Mouse (Mus musculus): ENCODE measurements around the gene Cfap221. TPM values are rescaled to one million over a fixed set of nuclear protein-coding genes. Genes with fewer than 3 reads are reported as not detected.

Gene Cfap221
- polyA plus RNA-seq, 1 experiment from 2014 or later, result 0.40 TPM

GRCm38 (mm10) chr1:119986555-119986954 lies 10.5 kb downstream of the Cfap221 start:
- Histone ChIP-seq H3K4me1 (replicated peaks) (no peaks in the 10 kb centered on the region), H3K27ac (replicated peaks) (no peak overlapping the region), H3K36me3 (no peaks in the 10 kb centered on the region), H3K4me2 (no peak overlapping the region), H3K4me3 (no peak overlapping the region), H3K27me3 (no peaks in the 10 kb centered on the region), H3K9ac (no peak overlapping the region), H3K9me3 (no peaks in the 10 kb centered on the region)
- 82% methylated on average over 5 of the region's 5 CpGs for WGBS
- ATAC-seq (ENCODE audit: low FRiP score, low read depth), result no peak

DNA sequence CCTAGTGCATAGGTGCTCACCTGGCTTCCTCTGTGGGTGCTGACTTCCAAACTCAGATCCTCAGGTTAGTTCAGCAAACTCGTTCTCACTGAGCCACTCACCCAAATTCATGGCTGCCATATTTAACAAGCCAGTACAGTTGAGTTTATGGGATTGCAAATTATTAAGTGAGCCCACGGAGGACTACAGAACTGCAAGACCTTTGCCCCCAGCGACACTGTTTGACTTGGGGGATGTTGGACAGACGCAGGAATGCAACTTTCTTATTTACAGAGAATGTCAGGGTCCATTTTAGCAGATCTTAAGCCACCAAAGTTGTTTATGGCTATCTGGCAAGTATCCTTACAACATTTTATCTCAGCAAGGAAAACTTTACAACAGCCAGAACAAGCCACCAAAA lies 21.9 kb downstream of the Cfap221 start:
- no peak overlapping the region for H3K4me3 ChIP-seq
- H3K4me2 ChIP-seq, result no peak overlapping the region
- H3K27ac ChIP-seq (replicated peaks), result no peak overlapping the region
- H3K27me3 ChIP-seq, result no peaks in the 10 kb centered on the region
- 89% methylated on average over 4 of the region's 4 CpGs for WGBS
- no peaks in the 10 kb centered on the region for H3K36me3 ChIP-seq
- H3K9me3 ChIP-seq, result no peaks in the 10 kb centered on the region
- no peaks in the 10 kb centered on the region for H3K4me1 ChIP-seq (replicated peaks)
- ATAC-seq (ENCODE audit: low FRiP score, low read depth), result no peak
- H3K9ac ChIP-seq, result no peak overlapping the region

GRCm38 (mm10) chr1:119973117-119973516 lies 23.9 kb downstream of the Cfap221 start:
- no peak overlapping the region for H3K27ac ChIP-seq (replicated peaks)
- ATAC-seq (ENCODE audit: low FRiP score, low read depth), result no peak
- WGBS, result 49% methylated on average over 4 of the region's 4 CpGs
- H3K27me3 ChIP-seq, result no peaks in the 10 kb centered on the region
- no peak overlapping the region for H3K9ac ChIP-seq
- no peak overlapping the region for H3K4me2 ChIP-seq
- no peak overlapping the region for H3K4me3 ChIP-seq
- H3K9me3 ChIP-seq, result no peaks in the 10 kb centered on the region
- H3K36me3 ChIP-seq, result no peaks in the 10 kb centered on the region
- no peaks in the 10 kb centered on the region for H3K4me1 ChIP-seq (replicated peaks)

GRCm38 (mm10) chr1:119965804-119966514 lies 31.1 kb downstream of the Cfap221 start:
- no peak overlapping the region for H3K4me2 ChIP-seq
- H3K9ac ChIP-seq, result no peak overlapping the region
- no peaks in the 10 kb centered on the region for H3K9me3 ChIP-seq
- H3K27me3 ChIP-seq, result no peaks in the 10 kb centered on the region
- 63% methylated on average over 12 of the region's 12 CpGs for WGBS
- ATAC-seq (ENCODE audit: low FRiP score, low read depth), result no peak
- H3K27ac ChIP-seq (replicated peaks), result no peak overlapping the region
- no peaks in the 10 kb centered on the region for H3K36me3 ChIP-seq
- H3K4me3 ChIP-seq, result no peak overlapping the region
- H3K4me1 ChIP-seq (replicated peaks), result no peaks in the 10 kb centered on the region

DNA sequence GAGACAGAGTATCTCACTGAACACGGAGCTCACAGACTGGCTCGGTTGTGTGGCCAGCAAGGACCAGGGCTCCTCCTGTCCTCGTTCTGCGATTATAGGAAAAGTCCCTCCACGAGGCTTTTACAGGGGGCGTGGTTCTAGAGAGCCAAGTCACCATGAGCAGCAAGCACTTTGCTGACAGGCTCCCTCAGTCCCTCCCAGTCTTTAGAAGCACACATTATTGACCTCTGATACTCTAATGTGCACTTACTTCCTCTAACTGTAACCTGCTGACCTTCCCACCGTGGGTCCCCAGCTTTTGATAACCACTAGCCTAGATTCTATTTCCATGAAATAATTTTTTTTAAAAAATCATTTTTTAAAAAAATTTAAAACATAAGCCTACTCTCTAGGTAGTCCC lies 37.1 kb downstream of the Cfap221 start:
- no peaks in the 10 kb centered on the region for H3K27me3 ChIP-seq
- no peak overlapping the region for H3K9ac ChIP-seq
- H3K4me1 ChIP-seq (replicated peaks), result no peaks in the 10 kb centered on the region
- H3K4me3 ChIP-seq, result no peak overlapping the region
- no peak for ATAC-seq (ENCODE audit: low FRiP score, low read depth)
- H3K9me3 ChIP-seq, result no peaks in the 10 kb centered on the region
- H3K27ac ChIP-seq (replicated peaks), result no peak overlapping the region
- 76% methylated on average over 7 of the region's 7 CpGs for WGBS
- no peaks in the 10 kb centered on the region for H3K36me3 ChIP-seq
- no peak overlapping the region for H3K4me2 ChIP-seq

- Histone ChIP-seq H3K27ac (replicated peaks) (no peak overlapping the region), H3K4me3 (no peak overlapping the region), H3K4me1 (replicated peaks) (no peaks in the 10 kb centered on the region), H3K9me3 (no peaks in the 10 kb centered on the region), H3K4me2 (no peak overlapping the region), H3K36me3 (no peaks in the 10 kb centered on the region), H3K9ac (no peak overlapping the region), H3K27me3 (no peaks in the 10 kb centered on the region)
- no peak for ATAC-seq (ENCODE audit: low FRiP score, low read depth)
- 98% methylated on average over 4 of the region's 4 CpGs for WGBS
These were observed 37.6 kb downstream of the Cfap221 start for GRCm38 (mm10) chr1:119959464-119959863.

DNA sequence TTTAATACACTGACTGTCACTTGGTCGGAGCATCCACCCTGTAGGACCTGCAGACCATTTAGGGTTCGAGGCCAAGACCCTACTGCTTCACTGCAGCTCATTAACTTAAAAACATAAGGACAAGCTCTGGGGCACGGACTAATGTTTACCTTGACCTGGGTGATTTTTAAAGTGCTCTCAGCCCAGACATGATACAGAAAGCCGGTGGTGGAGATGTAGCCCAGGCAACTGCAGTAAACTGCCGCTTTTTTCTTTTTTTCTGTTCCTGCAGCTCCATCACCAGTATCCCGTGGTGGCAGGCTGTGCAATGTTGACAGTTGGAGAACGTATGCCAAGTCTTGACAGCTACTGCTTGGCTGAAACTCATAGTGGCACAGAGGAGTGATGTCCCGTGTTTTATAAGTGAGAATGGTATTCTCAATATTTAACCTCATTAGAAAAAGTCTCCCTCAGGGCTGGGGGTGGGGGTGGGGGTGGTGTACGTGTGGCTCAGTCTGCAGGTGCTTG lies 39.3 kb downstream of the Cfap221 start:
- no peak overlapping the region for H3K4me2 ChIP-seq
- H3K9ac ChIP-seq, result no peak overlapping the region
- H3K4me3 ChIP-seq, result no peak overlapping the region
- H3K4me1 ChIP-seq (replicated peaks), result no peaks in the 10 kb centered on the region
- H3K27ac ChIP-seq (replicated peaks), result no peak overlapping the region
- no peaks in the 10 kb centered on the region for H3K9me3 ChIP-seq
- H3K36me3 ChIP-seq, result no peaks in the 10 kb centered on the region
- ATAC-seq (ENCODE audit: low FRiP score, low read depth), result peak; percentile 77
- no peaks in the 10 kb centered on the region for H3K27me3 ChIP-seq
- WGBS, result 51% methylated on average over 9 of the region's 9 CpGs

DNA sequence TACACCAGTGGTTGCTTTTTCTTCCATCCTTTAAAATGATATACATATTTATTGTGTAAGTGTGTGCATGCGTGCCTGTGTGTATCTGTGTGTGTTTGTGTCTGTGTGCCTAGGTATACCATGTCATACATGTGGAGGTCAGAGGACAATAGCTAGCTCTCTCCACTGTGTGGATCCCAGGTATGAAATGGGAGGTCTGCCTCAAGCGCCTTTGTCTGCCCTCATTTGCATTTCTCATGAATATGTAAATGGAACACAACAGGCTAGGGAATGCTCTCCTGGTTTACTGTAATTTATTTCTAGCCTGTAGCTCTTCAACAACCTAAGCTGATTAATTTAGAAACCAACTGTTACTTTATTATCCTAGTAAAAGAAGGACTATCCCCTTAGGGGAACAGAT lies 42.4 kb downstream of the Cfap221 start:
- no peaks in the 10 kb centered on the region for H3K27me3 ChIP-seq
- no peaks in the 10 kb centered on the region for H3K9me3 ChIP-seq
- no peaks in the 10 kb centered on the region for H3K36me3 ChIP-seq
- no peak overlapping the region for H3K4me2 ChIP-seq
- no peaks in the 10 kb centered on the region for H3K4me1 ChIP-seq (replicated peaks)
- H3K9ac ChIP-seq, result no peak overlapping the region
- H3K27ac ChIP-seq (replicated peaks), result no peak overlapping the region
- 0 out of 2 replicates have a peak, but pooled peaks have one; percentile 52 for ATAC-seq (ENCODE audit: low FRiP score, low read depth)
- H3K4me3 ChIP-seq, result no peak overlapping the region
- WGBS, result 64% methylated on average over 2 of the region's 2 CpGs

DNA sequence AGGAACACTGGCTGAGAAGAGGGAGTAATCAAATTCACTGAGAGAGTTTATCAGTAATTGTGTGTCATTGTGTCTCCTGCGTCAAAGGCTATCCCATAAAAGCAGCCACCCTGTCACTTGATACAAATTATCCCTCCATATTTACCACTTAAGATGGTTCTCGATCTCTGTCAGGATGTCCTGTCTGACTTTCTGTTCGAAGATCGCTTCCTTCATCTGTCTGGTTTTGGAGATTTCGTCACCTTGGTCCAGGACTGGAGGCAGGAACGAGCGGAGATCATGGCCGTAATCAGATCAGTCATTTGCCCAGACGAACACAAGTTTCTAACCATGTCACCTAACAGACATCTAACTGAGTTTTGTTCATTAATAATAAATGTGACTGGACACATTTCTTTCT lies 43.6 kb downstream of the Cfap221 start:
- WGBS, result 82% methylated on average over 9 of the region's 9 CpGs
- H3K9ac ChIP-seq, result no peak overlapping the region
- ATAC-seq (ENCODE audit: low FRiP score, low read depth), result no peak

DNA sequence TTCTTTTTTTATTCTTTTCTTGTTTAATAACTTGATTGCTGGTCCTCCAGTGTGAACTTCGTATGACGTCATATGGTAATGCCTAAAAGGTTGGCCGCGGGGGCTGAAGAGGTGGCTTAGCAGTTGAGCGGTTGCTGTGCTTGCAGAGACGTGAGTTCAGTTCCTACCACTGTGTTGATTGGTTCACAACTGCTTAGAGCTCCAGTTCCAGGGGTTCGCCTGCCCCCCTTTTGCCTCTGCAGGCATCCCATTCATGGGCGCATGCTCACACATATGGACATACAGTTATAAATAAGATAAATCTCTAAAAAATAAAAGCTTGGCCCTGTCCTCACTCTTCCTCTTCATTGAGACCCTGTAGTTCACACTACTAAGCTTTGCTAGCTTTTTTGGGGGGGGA lies 46.9 kb downstream of the Cfap221 start:
- H3K4me1 ChIP-seq (replicated peaks), result no peaks in the 10 kb centered on the region
- H3K9ac ChIP-seq, result no peak overlapping the region
- no peaks in the 10 kb centered on the region for H3K36me3 ChIP-seq
- no peak overlapping the region for H3K4me3 ChIP-seq
- no peaks in the 10 kb centered on the region for H3K27me3 ChIP-seq
- ATAC-seq (ENCODE audit: low FRiP score, low read depth), result no peak
- H3K9me3 ChIP-seq, result no peaks in the 10 kb centered on the region
- WGBS, result 95% methylated on average over 8 of the region's 8 CpGs
- no peak overlapping the region for H3K27ac ChIP-seq (replicated peaks)
- H3K4me2 ChIP-seq, result no peak overlapping the region

More for the DNA sequence above, 43.6 kb downstream of the Cfap221 start:
- Histone ChIP-seq H3K9me3 (no peaks in the 10 kb centered on the region), H3K27me3 (no peaks in the 10 kb centered on the region), H3K36me3 (no peaks in the 10 kb centered on the region), H3K4me3 (no peak overlapping the region), H3K4me1 (replicated peaks) (no peaks in the 10 kb centered on the region), H3K27ac (replicated peaks) (no peak overlapping the region), H3K4me2 (no peak overlapping the region)

GRCm38 (mm10) chr1:119936861-119937260 lies 60.2 kb downstream of the Cfap221 start:
- ATAC-seq (ENCODE audit: low FRiP score, low read depth), result no peak
- Histone ChIP-seq H3K27ac (replicated peaks) (no peak overlapping the region), H3K4me2 (no peak overlapping the region), H3K9me3 (no peaks in the 10 kb centered on the region), H3K9ac (no peak overlapping the region), H3K4me1 (replicated peaks) (no peaks in the 10 kb centered on the region), H3K27me3 (no peaks in the 10 kb centered on the region), H3K36me3 (no peaks in the 10 kb centered on the region), H3K4me3 (no peak overlapping the region)
- WGBS, result 40% methylated on average over 7 of the region's 7 CpGs

DNA sequence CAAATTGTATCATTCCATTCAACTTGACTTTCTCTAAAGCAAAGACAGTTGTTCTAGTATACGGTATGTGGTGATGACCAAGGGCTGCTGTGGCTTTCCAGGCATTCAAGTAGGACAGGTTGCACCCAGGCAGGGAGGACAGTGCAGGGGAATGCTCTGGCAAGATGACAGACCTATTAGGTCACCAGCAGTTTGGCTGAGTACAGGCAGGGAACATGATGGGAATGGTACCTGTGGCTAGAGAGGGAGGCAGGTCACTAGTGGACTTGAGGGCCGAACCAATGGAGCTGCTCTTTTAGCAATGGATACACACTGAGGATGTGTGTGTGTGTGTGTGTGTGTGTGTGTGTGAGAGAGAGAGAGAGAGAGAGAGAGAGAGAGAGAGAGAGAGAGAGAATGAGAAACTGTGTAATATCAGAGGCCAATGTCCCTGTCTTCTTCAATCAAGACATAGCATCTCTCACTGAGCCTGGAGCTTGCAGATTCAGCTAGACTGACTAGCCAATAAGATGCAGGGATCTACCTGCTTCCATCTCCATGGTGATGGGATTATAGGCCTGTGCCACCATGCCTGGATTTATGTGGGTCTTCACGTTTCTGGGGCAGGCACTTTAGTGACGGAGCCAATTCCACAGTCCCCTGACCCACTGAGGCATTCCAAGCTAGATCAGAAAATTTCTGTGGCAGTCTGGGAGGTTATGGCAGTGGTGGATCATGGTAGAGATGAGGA lies 65.4 kb downstream of the Cfap221 start:
- Histone ChIP-seq H3K36me3 (no peaks in the 10 kb centered on the region), H3K9me3 (no peaks in the 10 kb centered on the region), H3K9ac (no peak overlapping the region), H3K27ac (replicated peaks) (no peak overlapping the region), H3K4me2 (no peak overlapping the region), H3K4me1 (replicated peaks) (no peaks in the 10 kb centered on the region), H3K27me3 (no peaks in the 10 kb centered on the region), H3K4me3 (no peak overlapping the region)
- no peak for ATAC-seq (ENCODE audit: low FRiP score, low read depth)
- WGBS, result 80% methylated on average over 4 of the region's 4 CpGs

Measured in hindbrain, embryonic 15.5 days (tissue).